Mouse (Mus musculus) MEL (cell line): ENCODE data around the gene Prkcz. TPM values are rescaled to one million over a fixed set of nuclear protein-coding genes. Genes with fewer than 3 reads are reported as not detected.
A peak's percentile ranks its signal among the peaks of the same experiment; 100 is the strongest.

ENCODE experiments used
- DNase-seq: peaks from one replicate; pipeline ENCODE4 v3.0.0; 2011; ENCODE audit warnings: low read depth, low spot score
- H3K27ac ChIP-seq: 2 replicates; pipeline ENCODE4 v1.5.1; 2012; ENCODE audit warnings: low read depth, mild to moderate bottlenecking, control low read depth, low read length, moderate library complexity; ENCODE audit not compliant: control insufficient read depth
- H3K27me3 ChIP-seq, 2 experiments: fragments of 150-350 bp in 1 of 2; sonication (generic) in 1 of 2; 2 replicates each; pipeline ENCODE4 v1.6.1; 2012; ENCODE audit warnings: low read length in 2 of 2, mild to moderate bottlenecking in 2 of 2, improper control_type of control experiment in 1 of 2, moderate library complexity in 1 of 2; ENCODE audit not compliant: insufficient read depth in 2 of 2, control insufficient read depth in 1 of 2
- H3K36me3 ChIP-seq, 2 experiments: 2 replicates each; pipeline ENCODE4 v1.6.1; 2012 to 2014; ENCODE audit warnings: low read length in 2 of 2, improper control_type of control experiment in 1 of 2, inconsistent platforms in 1 of 2, mild to moderate bottlenecking in 1 of 2; ENCODE audit not compliant: insufficient read depth in 2 of 2, control insufficient read depth in 1 of 2
- H3K4me1 ChIP-seq, 2 experiments: fragments of 150-350 bp in 1 of 2; sonication (generic) in 1 of 2; 2 replicates each; pipeline ENCODE4 v1.6.1; 2012; ENCODE audit warnings: low read length in 2 of 2, improper control_type of control experiment in 1 of 2, mild to moderate bottlenecking in 1 of 2; ENCODE audit not compliant: insufficient read depth in 2 of 2, control insufficient read depth in 1 of 2
- H3K4me3 ChIP-seq, 2 experiments: fragments of 150-350 bp in 1 of 2; sonication (generic) in 1 of 2; 2 replicates each; pipeline ENCODE4 v1.5.1; 2012; ENCODE audit warnings: low read depth in 2 of 2, low read length in 2 of 2, mild to moderate bottlenecking in 2 of 2, moderate library complexity in 2 of 2, control low read depth in 1 of 2, improper control_type of control experiment in 1 of 2; ENCODE audit not compliant: control insufficient read depth in 1 of 2, insufficient read depth in 1 of 2
- H3K79me2 ChIP-seq: 2 replicates; pipeline ENCODE4 v1.6.1; 2012; ENCODE audit warnings: mild to moderate bottlenecking, low read length, moderate library complexity; ENCODE audit not compliant: control insufficient read depth, poor library complexity, insufficient read depth
- H3K9ac ChIP-seq: 2 replicates; pipeline ENCODE4 v1.6.1; 2012; ENCODE audit warnings: low read depth, mild to moderate bottlenecking, control low read depth, low read length, moderate library complexity; ENCODE audit not compliant: control insufficient read depth, poor library complexity, severe bottlenecking
- H3K9me3 ChIP-seq: fragments of 150-350 bp; sonication (generic); replicated peaks from 2 replicates; pipeline ENCODE4 v1.6.1; 2012; ENCODE audit warnings: mild to moderate bottlenecking, low read length, improper control_type of control experiment, moderate library complexity; ENCODE audit not compliant: insufficient read depth
- CHD2 ChIP-seq: IDR thresholded peaks from 2 replicates; pipeline ENCODE4 v1.6.1; 2011; ENCODE audit warnings: low read length, improper control_type of control experiment
- CTCF ChIP-seq, 3 experiments: IDR thresholded peaks in 2 of 3; conservative IDR thresholded peaks in 1 of 3; 2 replicates each; pipeline ENCODE4 v1.5.1; 2011 to 2012; ENCODE audit warnings: low read length in 3 of 3, low read depth in 2 of 3, mild to moderate bottlenecking in 2 of 3, improper control_type of control experiment in 1 of 3, inconsistent platforms in 1 of 3, mixed read lengths in 1 of 3, moderate library complexity in 1 of 3; ENCODE audit not compliant: control insufficient read depth in 1 of 3, insufficient read depth in 1 of 3, poor library complexity in 1 of 3, severe bottlenecking in 1 of 3
- E2F4 ChIP-seq: IDR thresholded peaks from 2 replicates; pipeline ENCODE4 v1.6.1; 2011; ENCODE audit warnings: low read depth, low read length, improper control_type of control experiment, borderline replicate concordance
- GABPA ChIP-seq: IDR thresholded peaks from 2 replicates; pipeline ENCODE4 v1.6.1; 2012; ENCODE audit warnings: low read depth, mild to moderate bottlenecking, inconsistent platforms, low read length, improper control_type of control experiment, moderate library complexity
- GATA1 ChIP-seq: IDR thresholded peaks from 2 replicates; pipeline ENCODE4 v1.6.1; 2011; ENCODE audit warnings: low read depth, low read length, improper control_type of control experiment
- HCFC1 ChIP-seq: IDR thresholded peaks from 2 replicates; pipeline ENCODE4 v1.6.1; 2012; ENCODE audit warnings: low read depth, mild to moderate bottlenecking, inconsistent platforms, low read length, improper control_type of control experiment, moderate library complexity
- MAFK ChIP-seq: IDR thresholded peaks from 2 replicates; pipeline ENCODE4 v1.6.1; 2011; ENCODE audit warnings: low read depth, mild to moderate bottlenecking, low read length, improper control_type of control experiment, borderline replicate concordance
- NELFE ChIP-seq: IDR thresholded peaks from 2 replicates; pipeline ENCODE4 v1.6.1; 2011; ENCODE audit warnings: low read depth, low read length, improper control_type of control experiment
- NRF1 ChIP-seq: IDR thresholded peaks from 2 replicates; pipeline ENCODE4 v1.6.1; 2014; ENCODE audit warnings: low read depth, mild to moderate bottlenecking, inconsistent platforms, low read length, improper control_type of control experiment, moderate library complexity; ENCODE audit not compliant: poor library complexity, insufficient read depth, severe bottlenecking
- RAD21 ChIP-seq: IDR thresholded peaks from 2 replicates; pipeline ENCODE4 v1.6.1; 2011; ENCODE audit warnings: mild to moderate bottlenecking, low read depth, low read length, improper control_type of control experiment
- SIN3A ChIP-seq: IDR thresholded peaks from 2 replicates; pipeline ENCODE4 v1.6.1; 2012; ENCODE audit warnings: low read length, improper control_type of control experiment, inconsistent platforms
- SMC3 ChIP-seq: IDR thresholded peaks from 2 replicates; pipeline ENCODE4 v1.6.1; 2011; ENCODE audit warnings: low read depth, low read length, improper control_type of control experiment
- TAL1 ChIP-seq: IDR thresholded peaks from 2 replicates; pipeline ENCODE4 v1.6.1; 2012; ENCODE audit warnings: mild to moderate bottlenecking, inconsistent platforms, low read length, moderate library complexity, mixed read lengths
- TBP ChIP-seq: IDR thresholded peaks from 2 replicates; pipeline ENCODE4 v1.8.0; 2011; ENCODE audit warnings: low read depth, low read length, improper control_type of control experiment
- USF1 ChIP-seq: IDR thresholded peaks from 2 replicates; pipeline ENCODE4 v1.6.1; 2014; ENCODE audit warnings: low read depth, mild to moderate bottlenecking, inconsistent platforms, low read length, improper control_type of control experiment, moderate library complexity
- USF2 ChIP-seq, 2 experiments: IDR thresholded peaks; 2 replicates each; pipeline ENCODE4 v1.6.1; 2011 to 2012; ENCODE audit warnings: improper control_type of control experiment in 2 of 2, low read length in 2 of 2, borderline replicate concordance in 1 of 2, inconsistent platforms in 1 of 2, low read depth in 1 of 2, mild to moderate bottlenecking in 1 of 2; ENCODE audit not compliant: insufficient read depth in 1 of 2
- ZMIZ1 ChIP-seq: IDR thresholded peaks from 2 replicates; pipeline ENCODE4 v1.6.1; 2012; ENCODE audit warnings: low read depth, mild to moderate bottlenecking, inconsistent platforms, low read length, improper control_type of control experiment, moderate library complexity
- polyA plus RNA-seq, 2 experiments: library from polyadenylated mRNA; stranded (reverse) in 1 of 2; unstranded in 1 of 2; fragments of >175 nt in 1 of 2; fragments of >200 nt in 1 of 2; gene quantifications; 2 replicates each; pipeline versions ENCODE4 v1.2.1 to v1.2.4; 2012; ENCODE audit warnings: low replicate concordance in 2 of 2, low read depth in 1 of 2; ENCODE audit not compliant: insufficient read length in 2 of 2, insufficient read depth in 1 of 2, missing spikeins in 1 of 2
- total RNA-seq: library from RNA; depleted of rRNA; stranded (reverse); fragments of 300-350 nt; gene quantifications from 2 replicates; pipeline ENCODE4 v1.2.3, GENCODE M21; 2012

Gene Prkcz
- total and polyA plus RNA-seq, 3 experiments: 0.12 to 0.92 TPM; not detected in 1

- DNase-seq: no peak
- Histone ChIP-seq H3K4me3 (no peak overlapping the region), H3K9ac (no peak overlapping the region), H3K27me3 (no peaks in the 10 kb centered on the region), H3K9me3 (no peaks in the 10 kb centered on the region), H3K4me1 (no peaks in the 10 kb centered on the region; a peak in 1 of 4 replicates), H3K79me2 (no peaks in the 10 kb centered on the region), H3K36me3 (no peaks in the 10 kb centered on the region), H3K27ac (no peak overlapping the region)
- TF ChIP-seq TBP (no peak), GATA1 (no peak), HCFC1 (no peak), NRF1 (no peak), USF1 (no peak), MAFK (no peak), CTCF (IDR thresholded peaks at IDR 0.05 in 2 of 3, conservative IDR thresholded peaks at IDR 0.05 in 1 of 3; ENCODE audit: control insufficient read depth in 1 of 3, insufficient read depth in 1 of 3, low read depth in 2 of 3, low read length in 3 of 3, poor library complexity in 1 of 3, severe bottlenecking in 1 of 3) (no peak), GABPA (no peak), NELFE (no peak)
Observed at GRCm38 (mm10) chr4:155306356-155307242, 54.6 kb downstream of the Prkcz start.

GRCm38 (mm10) chr4:155305531-155306031, 55.6 kb downstream of the Prkcz start:
- Histone ChIP-seq H3K4me1 (no peaks in the 10 kb centered on the region; a peak in 1 of 4 replicates), H3K27ac (no peak overlapping the region), H3K9me3 (no peaks in the 10 kb centered on the region), H3K27me3 (no peaks in the 10 kb centered on the region), H3K36me3 (no peaks in the 10 kb centered on the region), H3K4me3 (no peak overlapping the region), H3K79me2 (no peaks in the 10 kb centered on the region), H3K9ac (no peak overlapping the region)
- DNase-seq: no peak
- no peak for TF ChIP-seq CHD2

- Histone ChIP-seq H3K4me3 (no peak overlapping the region), H3K27ac (no peak overlapping the region), H3K4me1 (no peaks in the 10 kb centered on the region; a peak in 1 of 4 replicates), H3K9ac (no peak overlapping the region), H3K9me3 (no peaks in the 10 kb centered on the region), H3K36me3 (no peaks in the 10 kb centered on the region), H3K79me2 (no peaks in the 10 kb centered on the region), H3K27me3 (no peaks in the 10 kb centered on the region)
- no peak for TF ChIP-seq SIN3A
- TF ChIP-seq RAD21: no peak
- TF ChIP-seq SMC3: no peak
- no peak for TF ChIP-seq USF2 (IDR thresholded peaks at IDR 0.05; ENCODE audit: borderline replicate concordance in 1 of 2, insufficient read depth in 1 of 2, low read depth in 1 of 2, low read length in 2 of 2)
- TF ChIP-seq TAL1: no peak
- no peak for TF ChIP-seq E2F4
- TF ChIP-seq TBP: no peak
- TF ChIP-seq GATA1: no peak
- no peak for TF ChIP-seq ZMIZ1
- TF ChIP-seq GABPA: no peak
- peak; percentile 12 for DNase-seq
Observed at GRCm38 (mm10) chr4:155304508-155305096, 56.6 kb downstream of the Prkcz start.
